Mouse (Mus musculus): Measurements from ENCODE around the gene Sh3gl3.

DNA sequence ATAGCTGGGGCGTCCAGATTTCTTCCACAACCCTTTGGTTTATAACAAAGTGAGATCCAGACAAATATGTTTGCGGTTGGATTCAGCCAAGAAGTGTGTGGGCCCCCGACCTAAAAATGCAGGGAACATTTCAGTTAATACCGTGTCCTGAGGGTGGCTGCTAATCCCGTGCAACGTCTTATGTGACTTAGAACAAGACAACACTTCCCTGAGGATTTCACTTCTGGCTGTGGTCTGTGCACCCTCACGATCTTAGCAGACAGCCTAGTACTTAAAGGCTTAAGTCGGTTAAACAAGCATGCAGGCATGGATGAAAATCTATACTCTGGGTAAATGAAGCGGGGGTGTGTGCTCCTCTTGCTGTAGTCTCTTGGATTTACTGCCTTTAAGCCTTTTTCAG is 164.5 kb downstream of the Sh3gl3 start:
- TF ChIP-seq CTCF (IDR thresholded peaks at IDR 0.05; ENCODE audit: low read depth) (no peak), EP300 (optimal IDR thresholded peaks at IDR 0.05) (no peak)
